Mouse (Mus musculus): ENCODE measurements around the gene Lrrc39. TPM values are rescaled to one million over a fixed set of nuclear protein-coding genes. Genes with fewer than 3 reads are reported as not detected.
"Not testable (repeated sequence)": the region's sequence is repeated elsewhere in the genome, so short reads cannot be mapped to it uniquely, and the experiment has no call there.

Lrrc39 gene
- polyA plus RNA-seq, 1 experiment from 2014 or later: 0.49 TPM

- DNase-seq (no peak), ATAC-seq (ENCODE audit: low FRiP score, low TSS enrichment) (no peak)
- Histone ChIP-seq H3K4me2 (ENCODE audit: low read length) (no peak overlapping the region), H3K9me3 (ENCODE audit: control insufficient read depth, low read length) (no peaks in the 10 kb centered on the region), H3K27me3 (ENCODE audit: control insufficient read depth, insufficient read depth, low read length) (no peaks in the 10 kb centered on the region), H3K9ac (replicated peaks; ENCODE audit: low read length) (no peak overlapping the region), H3K27ac (replicated peaks; ENCODE audit: low read depth, low read length) (no peak overlapping the region), H3K36me3 (ENCODE audit: control insufficient read depth, insufficient read depth, low read length) (peaks cover 44% of the 10 kb centered on the region), H3K4me1 (ENCODE audit: control insufficient read depth, insufficient read depth, low read length) (no peaks in the 10 kb centered on the region), H3K4me3 (replicated peaks; ENCODE audit: low read depth, low read length) (no peak overlapping the region)
- 91% methylated on average over 5 of the region's 5 CpGs for WGBS
These were observed 15.3 kb upstream of the Lrrc39 start for GRCm38 (mm10) chr3:116547430-116547829.

DNA sequence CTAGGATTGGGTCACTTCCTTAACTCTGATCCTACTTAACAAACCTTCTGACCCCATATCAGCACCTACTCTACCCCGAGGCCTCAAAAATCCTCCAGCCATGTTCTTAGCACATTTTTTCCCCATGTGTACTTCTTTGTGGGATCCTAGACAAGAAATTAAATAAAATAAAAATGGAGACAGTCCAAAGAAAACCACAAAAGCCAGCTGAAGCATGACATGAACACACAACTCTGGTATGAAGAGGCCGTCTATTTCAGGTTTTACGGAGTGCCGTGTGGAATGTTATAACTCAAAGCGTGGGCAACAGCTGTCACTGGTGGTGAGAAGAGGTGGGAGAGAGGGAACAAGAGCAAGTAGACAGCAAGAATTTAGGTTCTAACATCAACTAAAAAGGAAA is 11.4 kb upstream of the Lrrc39 start:
- H3K9ac ChIP-seq (replicated peaks; ENCODE audit: low read length): no peak overlapping the region
- WGBS: 97% methylated on average over 5 of the region's 5 CpGs
- H3K36me3 ChIP-seq (ENCODE audit: control insufficient read depth, insufficient read depth, low read length): peaks cover 26% of the 10 kb centered on the region
- H3K27ac ChIP-seq (replicated peaks; ENCODE audit: low read depth, low read length): no peak overlapping the region
- no peak overlapping the region for H3K4me2 ChIP-seq (ENCODE audit: low read length)
- DNase-seq (no peak), ATAC-seq (ENCODE audit: low FRiP score, low TSS enrichment) (no peak)
- no peaks in the 10 kb centered on the region for H3K9me3 ChIP-seq (ENCODE audit: control insufficient read depth, low read length)
- no peak overlapping the region for H3K4me3 ChIP-seq (replicated peaks; ENCODE audit: low read depth, low read length)
- H3K27me3 ChIP-seq (ENCODE audit: control insufficient read depth, insufficient read depth, low read length): no peaks in the 10 kb centered on the region
- no peaks in the 10 kb centered on the region for H3K4me1 ChIP-seq (ENCODE audit: control insufficient read depth, insufficient read depth, low read length)

DNA sequence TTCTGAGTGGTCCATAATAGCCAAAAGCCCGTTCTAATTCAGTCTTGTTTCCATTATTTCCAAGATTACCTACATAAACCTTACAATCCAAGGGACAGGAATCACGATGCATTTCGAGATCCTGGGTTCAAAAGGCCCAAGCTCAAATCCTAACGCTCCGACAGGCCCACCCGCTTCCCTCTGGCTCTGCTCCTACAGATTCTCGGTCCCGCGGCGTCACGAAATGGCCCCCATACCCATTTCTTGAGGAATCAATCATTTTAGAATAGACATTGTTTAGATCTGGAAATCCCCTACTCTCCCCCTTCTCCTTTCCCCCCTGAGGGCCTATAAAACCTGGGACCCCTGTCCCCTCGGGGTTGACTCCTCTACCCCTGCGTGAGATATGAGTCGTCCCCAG is 1.5 kb upstream of the Lrrc39 start:
- not testable (repeated sequence) for H3K27ac ChIP-seq (replicated peaks; ENCODE audit: low read depth, low read length); ATAC-seq (ENCODE audit: low FRiP score, low TSS enrichment); H3K27me3 ChIP-seq (ENCODE audit: control insufficient read depth, insufficient read depth, low read length); H3K4me1 ChIP-seq (ENCODE audit: control insufficient read depth, insufficient read depth, low read length); H3K9ac ChIP-seq (replicated peaks; ENCODE audit: low read length); H3K36me3 ChIP-seq (ENCODE audit: control insufficient read depth, insufficient read depth, low read length); H3K4me3 ChIP-seq (replicated peaks; ENCODE audit: low read depth, low read length); H3K9me3 ChIP-seq (ENCODE audit: control insufficient read depth, low read length); DNase-seq; H3K4me2 ChIP-seq (ENCODE audit: low read length)
- 96% methylated on average over 13 of the region's 14 CpGs for WGBS

- H3K27ac ChIP-seq (replicated peaks; ENCODE audit: low read depth, low read length): no peak overlapping the region
- DNase-seq (no peak), ATAC-seq (ENCODE audit: low FRiP score, low TSS enrichment) (no peak)
- H3K4me2 ChIP-seq (ENCODE audit: low read length): no peak overlapping the region
- H3K36me3 ChIP-seq (ENCODE audit: control insufficient read depth, insufficient read depth, low read length): no peaks in the 10 kb centered on the region
- no peaks in the 10 kb centered on the region for H3K4me1 ChIP-seq (ENCODE audit: control insufficient read depth, insufficient read depth, low read length)
- no peak overlapping the region for H3K9ac ChIP-seq (replicated peaks; ENCODE audit: low read length)
- H3K4me3 ChIP-seq (replicated peaks; ENCODE audit: low read depth, low read length): no peak overlapping the region
- H3K9me3 ChIP-seq (ENCODE audit: control insufficient read depth, low read length): no peaks in the 10 kb centered on the region
- 89% methylated on average over 7 of the region's 7 CpGs for WGBS
- H3K27me3 ChIP-seq (ENCODE audit: control insufficient read depth, insufficient read depth, low read length): no peaks in the 10 kb centered on the region
These were observed 321 bp downstream of the Lrrc39 start for GRCm38 (mm10) chr3:116563095-116563492.

DNA sequence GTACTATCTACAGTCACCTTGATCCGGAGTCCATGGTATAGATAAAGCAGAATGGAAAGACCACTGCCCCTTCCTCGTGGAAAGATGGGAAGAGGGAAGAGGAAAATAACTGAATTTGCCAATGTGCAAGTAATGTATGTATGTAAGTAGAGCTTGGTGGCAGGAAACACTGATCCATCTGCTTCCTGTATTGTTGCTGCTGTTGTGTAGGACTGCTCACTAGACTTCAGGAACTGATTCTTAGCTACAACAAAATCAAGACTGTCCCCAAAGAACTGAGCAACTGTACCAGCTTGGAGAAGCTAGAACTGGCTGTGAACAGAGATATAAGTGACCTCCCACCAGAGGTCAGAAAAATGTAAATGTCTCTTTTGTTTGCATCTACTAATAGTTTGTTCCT is 7.9 kb downstream of the Lrrc39 start:
- Histone ChIP-seq H3K27me3 (ENCODE audit: control insufficient read depth, insufficient read depth, low read length) (no peaks in the 10 kb centered on the region), H3K36me3 (ENCODE audit: control insufficient read depth, insufficient read depth, low read length) (no peaks in the 10 kb centered on the region), H3K4me2 (ENCODE audit: low read length) (no peak overlapping the region), H3K27ac (replicated peaks; ENCODE audit: low read depth, low read length) (no peak overlapping the region), H3K9me3 (ENCODE audit: control insufficient read depth, low read length) (no peaks in the 10 kb centered on the region), H3K4me1 (ENCODE audit: control insufficient read depth, insufficient read depth, low read length) (no peaks in the 10 kb centered on the region), H3K9ac (replicated peaks; ENCODE audit: low read length) (no peak overlapping the region), H3K4me3 (replicated peaks; ENCODE audit: low read depth, low read length) (no peak overlapping the region)
- 74% methylated on average over 2 of the region's 2 CpGs for WGBS
- ATAC-seq (ENCODE audit: low FRiP score, low TSS enrichment) (no peak), DNase-seq (no peak)

DNA sequence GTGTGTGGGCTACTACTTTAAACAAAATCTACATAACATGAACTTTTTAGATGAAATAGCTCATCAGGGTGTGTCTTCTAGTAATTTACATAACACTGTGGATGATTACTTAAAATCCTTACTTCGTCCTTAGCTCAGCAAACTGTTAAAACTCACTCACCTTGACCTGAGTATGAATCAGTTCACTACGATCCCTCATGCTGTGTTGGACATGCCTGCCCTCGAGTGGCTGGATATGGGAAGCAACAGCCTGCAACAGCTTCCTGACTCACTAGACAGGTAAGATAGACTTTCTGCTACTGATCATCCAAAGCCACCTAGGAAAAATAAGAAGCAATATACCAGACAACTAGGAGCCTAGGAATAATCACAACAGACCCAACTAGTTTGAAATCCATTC is 14.5 kb downstream of the Lrrc39 start:
- H3K9ac ChIP-seq (replicated peaks; ENCODE audit: low read length): no peak overlapping the region
- H3K36me3 ChIP-seq (ENCODE audit: control insufficient read depth, insufficient read depth, low read length): peaks cover 19% of the 10 kb centered on the region
- H3K27me3 ChIP-seq (ENCODE audit: control insufficient read depth, insufficient read depth, low read length): no peaks in the 10 kb centered on the region
- no peak overlapping the region for H3K4me3 ChIP-seq (replicated peaks; ENCODE audit: low read depth, low read length)
- H3K4me2 ChIP-seq (ENCODE audit: low read length): no peak overlapping the region
- 74% methylated on average over 3 of the region's 3 CpGs for WGBS
- ATAC-seq (ENCODE audit: low FRiP score, low TSS enrichment) (no peak), DNase-seq (peak; percentile 44)
- no peak overlapping the region for H3K27ac ChIP-seq (replicated peaks; ENCODE audit: low read depth, low read length)
- no peaks in the 10 kb centered on the region for H3K4me1 ChIP-seq (ENCODE audit: control insufficient read depth, insufficient read depth, low read length)
- H3K9me3 ChIP-seq (ENCODE audit: control insufficient read depth, low read length): no peaks in the 10 kb centered on the region

DNA sequence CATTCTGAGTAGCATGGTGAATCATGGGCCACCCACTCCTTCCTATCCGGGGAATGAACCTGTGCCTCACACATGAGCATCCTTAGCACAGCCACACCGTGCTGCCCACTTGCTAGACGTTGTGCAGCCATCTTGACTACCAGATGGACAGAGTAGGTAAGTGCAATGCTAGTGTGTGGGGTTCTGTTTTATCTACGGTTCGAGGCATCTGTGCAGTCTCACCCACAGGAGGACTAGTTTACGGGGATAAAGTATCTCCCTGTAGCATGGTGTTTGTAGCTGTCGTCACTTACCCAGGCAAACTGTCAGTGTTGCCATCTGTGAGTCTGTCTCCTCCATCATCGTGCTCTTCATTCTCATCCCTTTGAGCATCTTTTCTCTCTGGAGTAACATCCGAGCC is 19.4 kb downstream of the Lrrc39 start:
- no peak for ATAC-seq (ENCODE audit: low FRiP score, low TSS enrichment)
- Histone ChIP-seq H3K9me3 (ENCODE audit: control insufficient read depth, low read length) (no peaks in the 10 kb centered on the region), H3K4me1 (ENCODE audit: control insufficient read depth, insufficient read depth, low read length) (no peaks in the 10 kb centered on the region), H3K4me3 (replicated peaks; ENCODE audit: low read depth, low read length) (no peak overlapping the region), H3K36me3 (ENCODE audit: control insufficient read depth, insufficient read depth, low read length) (peaks cover 65% of the 10 kb centered on the region), H3K9ac (replicated peaks; ENCODE audit: low read length) (no peak overlapping the region), H3K4me2 (ENCODE audit: low read length) (no peak overlapping the region), H3K27me3 (ENCODE audit: control insufficient read depth, insufficient read depth, low read length) (no peaks in the 10 kb centered on the region), H3K27ac (replicated peaks; ENCODE audit: low read depth, low read length) (no peak overlapping the region)
- DNase-seq: no peak
- WGBS: 98% methylated on average over 9 of the region's 9 CpGs

DNA sequence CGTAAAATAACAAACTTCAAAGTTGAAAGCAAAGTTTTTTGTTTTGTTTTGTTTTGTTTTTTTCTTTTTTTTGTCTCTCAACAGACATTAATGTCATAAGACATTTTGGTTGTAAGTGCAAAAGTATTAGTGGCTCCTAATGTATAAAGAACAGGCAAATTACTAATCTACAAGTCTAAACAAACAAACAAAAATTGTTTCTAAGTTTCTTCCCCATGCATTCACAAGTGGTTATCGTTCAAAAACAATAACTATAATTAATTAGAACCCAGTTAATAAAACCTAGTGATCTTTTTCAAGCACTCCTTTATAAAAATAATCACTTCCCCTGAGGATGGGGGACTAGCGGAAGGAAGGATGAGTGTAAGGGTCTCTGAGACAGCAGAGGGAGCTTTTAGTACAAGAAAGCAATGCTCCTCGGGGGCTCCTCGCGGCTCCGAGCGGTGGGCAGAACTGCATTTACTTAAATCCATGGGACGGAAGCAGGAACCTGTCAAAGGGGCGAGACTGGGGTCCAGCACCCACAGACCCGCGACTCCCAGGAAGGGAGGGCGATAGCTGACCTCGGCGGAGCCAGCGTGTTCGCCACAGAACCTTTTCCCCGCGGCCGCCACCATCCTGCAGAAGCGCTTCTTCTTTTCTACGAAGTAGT is 31.4 kb downstream of the Lrrc39 start:
- Histone ChIP-seq H3K27me3 (ENCODE audit: control insufficient read depth, insufficient read depth, low read length) (no peaks in the 10 kb centered on the region), H3K27ac (replicated peaks; ENCODE audit: low read depth, low read length) (peak overlapping the region; percentile 81), H3K9me3 (ENCODE audit: control insufficient read depth, low read length) (no peaks in the 10 kb centered on the region), H3K36me3 (ENCODE audit: control insufficient read depth, insufficient read depth, low read length) (peaks cover 27% of the 10 kb centered on the region), H3K4me3 (replicated peaks; ENCODE audit: low read depth, low read length) (peak overlapping the region; percentile 86), H3K4me1 (ENCODE audit: control insufficient read depth, insufficient read depth, low read length) (peaks cover 13% of the 10 kb centered on the region), H3K4me2 (ENCODE audit: low read length) (peak overlapping the region; percentile 52), H3K9ac (replicated peaks; ENCODE audit: low read length) (peak overlapping the region; percentile 61)
- peak; percentile 76 for DNase-seq
- 2% methylated on average over 22 of the region's 22 CpGs for WGBS
- peak; percentile 70 for ATAC-seq (ENCODE audit: low FRiP score, low TSS enrichment)

- WGBS: 0% methylated on average over 65 of the region's 65 CpGs
- peaks cover 13% of the 10 kb centered on the region for H3K4me1 ChIP-seq (ENCODE audit: control insufficient read depth, insufficient read depth, low read length)
- peak within 1 kb of the TSS; percentile 81 for H3K27ac ChIP-seq (replicated peaks; ENCODE audit: low read depth, low read length)
- ATAC-seq (ENCODE audit: low FRiP score, low TSS enrichment) (peak; percentile 97), DNase-seq (peak; percentile 99)
- peaks cover 20% of the 10 kb centered on the region for H3K36me3 ChIP-seq (ENCODE audit: control insufficient read depth, insufficient read depth, low read length)
- H3K4me3 ChIP-seq (replicated peaks; ENCODE audit: low read depth, low read length): peak within 1 kb of the TSS; percentile 86
- peak within 1 kb of the TSS; percentile 61 for H3K9ac ChIP-seq (replicated peaks; ENCODE audit: low read length)
- peak within 1 kb of the TSS; percentile 87 for H3K4me2 ChIP-seq (ENCODE audit: low read length)
- H3K9me3 ChIP-seq (ENCODE audit: control insufficient read depth, low read length): no peaks in the 10 kb centered on the region
- H3K27me3 ChIP-seq (ENCODE audit: control insufficient read depth, insufficient read depth, low read length): no peaks in the 10 kb centered on the region
These were observed 32.2 kb downstream of the Lrrc39 start, which contains the start of gene Sass6 for GRCm38 (mm10) chr3:116594728-116595602. Sass6 (plus strand) TSS chr3:116594982.

All from midbrain, embryonic 14.5 days (tissue).